Mouse (Mus musculus) hindbrain, embryonic 13.5 days (tissue): ENCODE results near the gene Ywhah. TPM values are rescaled to one million over a fixed set of nuclear protein-coding genes. Genes with fewer than 3 reads are reported as not detected.

Experiments
- ATAC-seq: fragments of 200-750 bp; cut with Nextera tagmentation; 2 replicates; pipeline ENCODE4 v1.8.0; 2017; ENCODE audit warnings: moderate TSS enrichment; ENCODE audit not compliant: low FRiP score
- H3K27ac ChIP-seq: fragments of 300-500 bp; sonication (generic); 2 replicates; pipeline ENCODE4 v1.5.1; 2015; ENCODE audit warnings: inconsistent platforms, mild to moderate bottlenecking, moderate library complexity
- H3K27me3 ChIP-seq: fragments of 300-500 bp; sonication (generic); 2 replicates; pipeline ENCODE4 v1.6.1; 2015; ENCODE audit warnings: mild to moderate bottlenecking, inconsistent platforms
- H3K36me3 ChIP-seq: fragments of 300-500 bp; sonication (generic); 2 replicates; pipeline ENCODE4 v1.6.1; 2015; ENCODE audit warnings: mild to moderate bottlenecking, inconsistent platforms
- H3K4me1 ChIP-seq: fragments of 300-500 bp; sonication (generic); replicated peaks from 2 replicates; pipeline ENCODE4 v1.6.1; 2015; ENCODE audit warnings: inconsistent platforms
- H3K4me2 ChIP-seq: fragments of 300-500 bp; sonication (generic); 2 replicates; pipeline ENCODE4 v1.6.1; 2015; ENCODE audit warnings: inconsistent platforms, mild to moderate bottlenecking, moderate library complexity
- H3K4me3 ChIP-seq: fragments of 300-500 bp; sonication (generic); 2 replicates; pipeline ENCODE4 v1.5.1; 2015; ENCODE audit warnings: mild to moderate bottlenecking, inconsistent platforms
- H3K9ac ChIP-seq: fragments of 300-500 bp; sonication (generic); 2 replicates; pipeline ENCODE4 v1.6.1; 2015; ENCODE audit warnings: mild to moderate bottlenecking, inconsistent platforms
- H3K9me3 ChIP-seq: fragments of 300-500 bp; sonication (generic); 2 replicates; pipeline ENCODE4 v1.6.1; 2016; ENCODE audit warnings: inconsistent platforms
- WGBS: fragments of 180-500 bp; shearing (Covaris S2); methylation state at CpG from one replicate; pipeline ENCODE4 v1.1.7; 2015; 5-methylcytosine and 5-hydroxymethylcytosine counted together
- polyA plus RNA-seq: library from polyadenylated mRNA; unstranded; fragments of >200 nt; fragmentation: Nextera tagmentation; extraction: Ambion mirVana; gene quantifications from 2 replicates; pipeline ENCODE4 v1.2.1, GENCODE M21; 2015

Gene Ywhah
- polyA plus RNA-seq, result 613 and 627 TPM in 2 replicates

GRCm38 (mm10) chr5:33018561-33019425, at the start of gene Ywhah:
Ywhah (plus strand) TSS chr5:33018816.
- H3K9me3 ChIP-seq, result no peaks in the 10 kb centered on the region
- H3K9ac ChIP-seq, result peak within 1 kb of the TSS; percentile 98
- no peaks in the 10 kb centered on the region for H3K27me3 ChIP-seq
- no peaks in the 10 kb centered on the region; the same call in 1 of the 2 replicates for H3K36me3 ChIP-seq
- peak; percentile 97 for ATAC-seq
- H3K4me1 ChIP-seq, result peaks cover 49% of the 10 kb centered on the region
- peak within 1 kb of the TSS; percentile 100 for H3K27ac ChIP-seq
- peak within 1 kb of the TSS; percentile 90 for H3K4me2 ChIP-seq
- under 1% methylated on average over 89 of the region's 121 CpGs for WGBS
- H3K4me3 ChIP-seq, result peak within 1 kb of the TSS; percentile 83

- ATAC-seq, result no peak
- Histone ChIP-seq H3K27me3 (no peaks in the 10 kb centered on the region), H3K9me3 (no peaks in the 10 kb centered on the region), H3K27ac (no peak overlapping the region), H3K4me2 (no peak overlapping the region), H3K4me1 (no peaks in the 10 kb centered on the region), H3K4me3 (no peak overlapping the region), H3K9ac (no peak overlapping the region), H3K36me3 (peaks cover 33% of the 10 kb centered on the region)
- 91% methylated on average over 4 of the region's 4 CpGs for WGBS
Measured at GRCm38 (mm10) chr5:32976541-32976940, 42.1 kb upstream of the Ywhah start.

- Histone ChIP-seq H3K36me3 (peaks cover 33% of the 10 kb centered on the region), H3K4me1 (no peaks in the 10 kb centered on the region), H3K27me3 (no peaks in the 10 kb centered on the region), H3K4me2 (no peak overlapping the region), H3K4me3 (no peak overlapping the region), H3K9me3 (no peaks in the 10 kb centered on the region), H3K9ac (no peak overlapping the region), H3K27ac (no peak overlapping the region)
- ATAC-seq, result no peak
Measured at GRCm38 (mm10) chr5:32977179-32977578, 41.4 kb upstream of the Ywhah start.

- peaks cover 3% of the 10 kb centered on the region; the same call in 1 of the 2 replicates for H3K4me1 ChIP-seq
- ATAC-seq, result no peak
- no peaks in the 10 kb centered on the region for H3K27me3 ChIP-seq
- 0 out of 2 replicates have a peak overlapping the region, but pooled peaks have one; percentile 40 for H3K9ac ChIP-seq
- H3K4me2 ChIP-seq, result no peak overlapping the region
- no peak overlapping the region for H3K4me3 ChIP-seq
- peaks cover 54% of the 10 kb centered on the region for H3K36me3 ChIP-seq
- no peaks in the 10 kb centered on the region for H3K9me3 ChIP-seq
- WGBS, result 68% methylated on average over 1 of the region's 1 CpGs
- H3K27ac ChIP-seq, result no peak overlapping the region
Measured at GRCm38 (mm10) chr5:32985379-32985778, 33.2 kb upstream of the Ywhah start.

GRCm38 (mm10) chr5:32987873-32988272, 30.7 kb upstream of the Ywhah start:
- Histone ChIP-seq H3K36me3 (peaks cover 41% of the 10 kb centered on the region), H3K9ac (no peak overlapping the region), H3K27me3 (no peaks in the 10 kb centered on the region), H3K4me1 (peaks cover 7% of the 10 kb centered on the region; the same call in 1 of the 2 replicates), H3K4me3 (no peak overlapping the region), H3K9me3 (no peaks in the 10 kb centered on the region), H3K4me2 (no peak overlapping the region), H3K27ac (no peak overlapping the region)
- WGBS, result 43% methylated on average over 1 of the region's 1 CpGs
- no peak; the same call in 1 of the 2 replicates for ATAC-seq

- H3K4me3 ChIP-seq, result no peak overlapping the region
- H3K27me3 ChIP-seq, result no peaks in the 10 kb centered on the region
- WGBS, result 89% methylated on average over 13 of the region's 13 CpGs
- no peak overlapping the region for H3K4me2 ChIP-seq
- no peak overlapping the region for H3K9ac ChIP-seq
- H3K4me1 ChIP-seq, result peaks cover 7% of the 10 kb centered on the region; the same call in 1 of the 2 replicates
- ATAC-seq, result no peak
- peaks cover 24% of the 10 kb centered on the region for H3K36me3 ChIP-seq
- no peaks in the 10 kb centered on the region for H3K9me3 ChIP-seq
- H3K27ac ChIP-seq, result no peak overlapping the region
Measured at GRCm38 (mm10) chr5:32989959-32990640, 28.5 kb upstream of the Ywhah start.

- no peak overlapping the region for H3K9ac ChIP-seq
- H3K27me3 ChIP-seq, result no peaks in the 10 kb centered on the region
- no peak for ATAC-seq
- WGBS, result 82% methylated on average over 8 of the region's 8 CpGs
- H3K9me3 ChIP-seq, result no peaks in the 10 kb centered on the region
- H3K36me3 ChIP-seq, result peaks cover 21% of the 10 kb centered on the region
- H3K27ac ChIP-seq, result no peak overlapping the region
- H3K4me1 ChIP-seq, result peaks cover 8% of the 10 kb centered on the region
- no peak overlapping the region for H3K4me3 ChIP-seq
- no peak overlapping the region for H3K4me2 ChIP-seq
Measured at GRCm38 (mm10) chr5:32991152-32991551, 27.5 kb upstream of the Ywhah start.

- H3K4me2 ChIP-seq, result no peak overlapping the region
- H3K4me1 ChIP-seq, result peaks cover 17% of the 10 kb centered on the region
- ATAC-seq, result no peak
- 71% methylated on average over 2 of the region's 2 CpGs for WGBS
- H3K9ac ChIP-seq, result no peak overlapping the region
- no peak overlapping the region for H3K27ac ChIP-seq
- no peaks in the 10 kb centered on the region for H3K9me3 ChIP-seq
- no peak overlapping the region for H3K4me3 ChIP-seq
- H3K27me3 ChIP-seq, result 0 out of 2 replicates have a peak, but pooled peaks cover 2% of the 10 kb centered on the region
- H3K36me3 ChIP-seq, result 0 out of 2 replicates have a peak, but pooled peaks cover under 1% of the 10 kb centered on the region
Measured at GRCm38 (mm10) chr5:32994471-32994870, 24.1 kb upstream of the Ywhah start.

GRCm38 (mm10) chr5:32995756-32996155, 22.9 kb upstream of the Ywhah start:
- no peak overlapping the region for H3K4me2 ChIP-seq
- H3K36me3 ChIP-seq, result no peaks in the 10 kb centered on the region
- H3K4me1 ChIP-seq, result peaks cover 17% of the 10 kb centered on the region
- 81% methylated on average over 4 of the region's 4 CpGs for WGBS
- H3K27ac ChIP-seq, result peak overlapping the region; percentile 71; the same call in 1 of the 2 replicates
- no peak overlapping the region for H3K4me3 ChIP-seq
- no peaks in the 10 kb centered on the region for H3K9me3 ChIP-seq
- ATAC-seq, result no peak; the same call in 1 of the 2 replicates
- 0 out of 2 replicates have a peak, but pooled peaks cover 5% of the 10 kb centered on the region for H3K27me3 ChIP-seq
- H3K9ac ChIP-seq, result no peak overlapping the region

- WGBS, result 81% methylated on average over 1 of the region's 1 CpGs
- H3K27me3 ChIP-seq, result 0 out of 2 replicates have a peak, but pooled peaks cover 5% of the 10 kb centered on the region
- no peak overlapping the region for H3K4me2 ChIP-seq
- peaks cover 14% of the 10 kb centered on the region for H3K4me1 ChIP-seq
- H3K9me3 ChIP-seq, result no peaks in the 10 kb centered on the region
- peak overlapping the region; percentile 71 for H3K27ac ChIP-seq
- H3K36me3 ChIP-seq, result no peaks in the 10 kb centered on the region
- 0 out of 2 replicates have a peak overlapping the region, but pooled peaks have one; percentile 24 for H3K9ac ChIP-seq
- no peak overlapping the region for H3K4me3 ChIP-seq
- peak; percentile 65 for ATAC-seq
Measured at GRCm38 (mm10) chr5:32996560-32996959, 22.1 kb upstream of the Ywhah start.

- Histone ChIP-seq H3K4me1 (peaks cover 14% of the 10 kb centered on the region), H3K4me3 (no peak overlapping the region), H3K9ac (no peak overlapping the region), H3K27ac (no peak overlapping the region), H3K9me3 (no peaks in the 10 kb centered on the region), H3K4me2 (no peak overlapping the region), H3K27me3 (0 out of 2 replicates have a peak, but pooled peaks cover 5% of the 10 kb centered on the region), H3K36me3 (no peaks in the 10 kb centered on the region)
- 68% methylated on average over 4 of the region's 4 CpGs for WGBS
- ATAC-seq, result no peak
Measured at GRCm38 (mm10) chr5:32997686-32998085, 20.9 kb upstream of the Ywhah start.

GRCm38 (mm10) chr5:32998783-32999182, 19.8 kb upstream of the Ywhah start:
- peaks cover 14% of the 10 kb centered on the region for H3K4me1 ChIP-seq
- H3K4me3 ChIP-seq, result no peak overlapping the region
- H3K4me2 ChIP-seq, result no peak overlapping the region
- 0 out of 2 replicates have a peak, but pooled peaks cover 5% of the 10 kb centered on the region for H3K27me3 ChIP-seq
- H3K27ac ChIP-seq, result no peak overlapping the region
- ATAC-seq, result no peak
- no peak overlapping the region for H3K9ac ChIP-seq
- H3K36me3 ChIP-seq, result no peaks in the 10 kb centered on the region
- 82% methylated on average over 4 of the region's 4 CpGs for WGBS
- no peaks in the 10 kb centered on the region for H3K9me3 ChIP-seq
